Comparison of ENCODE assay signal across 8 mouse cellular contexts in genomic region chr17:78199626-78200560, GRCm38 (mm10). TPM values are rescaled to one million over a fixed set of nuclear protein-coding genes. Genes with fewer than 3 reads are reported as not detected.
DNase-seq lines count a peak whose midpoint lies in the region; ATAC-seq and TF ChIP-seq lines count a peak whose summit lies in the region.

Gene Crim1 (plus strand): TSS chr17:78200248.

- H3K36me3 ChIP-seq in forebrain, embryonic 13.5 days (ENCODE audit: poor library complexity, severe bottlenecking): no peaks in the 10 kb centered on the region
- H3K36me3 ChIP-seq in heart, embryonic 16.5 days (ENCODE audit: control insufficient read depth, insufficient read depth): no peaks in the 10 kb centered on the region
- no peaks in the 10 kb centered on the region for H3K36me3 ChIP-seq in liver, postnatal 0 days (replicated peaks; ENCODE audit: insufficient read depth, low read length)
- H3K36me3 ChIP-seq in neural tube, embryonic 13.5 days: no peaks in the 10 kb centered on the region
- H3K36me3 ChIP-seq in testis, adult 2 months (ENCODE audit: control insufficient read depth, insufficient read depth, low read length): no peaks in the 10 kb centered on the region

- peak within 1 kb of the TSS; percentile 83 for H3K4me3 ChIP-seq in forebrain, embryonic 13.5 days
- H3K4me3 ChIP-seq in heart, embryonic 16.5 days (ENCODE audit: low read length): peak within 1 kb of the TSS; percentile 75
- peak within 1 kb of the TSS; percentile 67 for H3K4me3 ChIP-seq in liver, postnatal 0 days (ENCODE audit: low read depth, low read length)
- H3K4me3 ChIP-seq in neural tube, embryonic 13.5 days: peak within 1 kb of the TSS; percentile 92
- peak within 1 kb of the TSS; percentile 89 for H3K4me3 ChIP-seq in testis, adult 2 months (ENCODE audit: control insufficient read depth, low read depth, low read length)

- no peak for TF ChIP-seq EP300 in liver, postnatal 0 days (IDR thresholded peaks at IDR 0.05; ENCODE audit: low read depth)

- no peaks in the 10 kb centered on the region for H3K9me3 ChIP-seq in forebrain, embryonic 13.5 days (replicated peaks)
- H3K9me3 ChIP-seq in heart, embryonic 16.5 days (replicated peaks; ENCODE audit: control insufficient read depth, low read length): no peaks in the 10 kb centered on the region
- no peaks in the 10 kb centered on the region for H3K9me3 ChIP-seq in liver, postnatal 0 days (ENCODE audit: low read length)
- no peaks in the 10 kb centered on the region for H3K9me3 ChIP-seq in neural tube, embryonic 13.5 days

- ATAC-seq in forebrain, embryonic 13.5 days: peak; percentile 79
- peak; percentile 83 for ATAC-seq in heart, embryonic 16.5 days (replicated peaks; ENCODE audit: extremely low read depth, insufficient read depth, low FRiP score)
- ATAC-seq in liver, postnatal 0 days: peak; percentile 72
- peak; percentile 82 for ATAC-seq in neural tube, embryonic 13.5 days (ENCODE audit: low read depth)

- peak within 1 kb of the TSS; percentile 84 for H3K9ac ChIP-seq in forebrain, embryonic 13.5 days
- peak within 1 kb of the TSS; percentile 84 for H3K9ac ChIP-seq in heart, embryonic 16.5 days (ENCODE audit: low read length)
- peak within 1 kb of the TSS; percentile 65 for H3K9ac ChIP-seq in liver, postnatal 0 days (replicated peaks)
- peak within 1 kb of the TSS; percentile 91 for H3K9ac ChIP-seq in neural tube, embryonic 13.5 days

- TF ChIP-seq POLR2A in brain, embryonic 14.5 days (IDR thresholded peaks at IDR 0.05; ENCODE audit: borderline replicate concordance, extremely low read depth, insufficient read depth, insufficient read length, poor library complexity, severe bottlenecking): peak; percentile 64
- 0 out of 2 replicates have a peak, but pooled peaks have one; percentile 29 for TF ChIP-seq POLR2A in testis, adult 2 months (IDR thresholded peaks at IDR 0.05; ENCODE audit: control insufficient read depth, low read depth, low read length)

- H3K27me3 ChIP-seq in forebrain, embryonic 13.5 days: peaks cover 10% of the 10 kb centered on the region; the same call in 1 of the 2 replicates
- no peaks in the 10 kb centered on the region; the same call in 1 of the 2 replicates for H3K27me3 ChIP-seq in heart, embryonic 16.5 days (ENCODE audit: control insufficient read depth, insufficient read depth, low read length)
- H3K27me3 ChIP-seq in liver, postnatal 0 days (ENCODE audit: insufficient read depth, low read length): peaks cover 37% of the 10 kb centered on the region
- peaks cover 4% of the 10 kb centered on the region; the same call in 1 of the 2 replicates for H3K27me3 ChIP-seq in neural tube, embryonic 13.5 days
- no peaks in the 10 kb centered on the region; the same call in 1 of the 2 replicates for H3K27me3 ChIP-seq in testis, adult 2 months (ENCODE audit: control insufficient read depth, insufficient read depth, low read length)

- TF ChIP-seq CTCF in brain, embryonic 14.5 days (IDR thresholded peaks at IDR 0.05; ENCODE audit: borderline replicate concordance, extremely low read depth, insufficient read depth, insufficient read length): no peak
- no peak for TF ChIP-seq CTCF in liver, postnatal 0 days (IDR thresholded peaks at IDR 0.05; ENCODE audit: low read depth)
- no peak for TF ChIP-seq CTCF in testis, adult 2 months (IDR thresholded peaks at IDR 0.05; ENCODE audit: control insufficient read depth, insufficient read depth, insufficient replicate concordance, low read depth, low read length)

- peak within 1 kb of the TSS; percentile 91 for H3K27ac ChIP-seq in forebrain, embryonic 13.5 days
- peak within 1 kb of the TSS; percentile 87 for H3K27ac ChIP-seq in heart, embryonic 16.5 days (ENCODE audit: low read length)
- H3K27ac ChIP-seq in liver, postnatal 0 days (ENCODE audit: low read depth): peak within 1 kb of the TSS; percentile 71
- peak within 1 kb of the TSS; percentile 95 for H3K27ac ChIP-seq in neural tube, embryonic 13.5 days (replicated peaks)
- H3K27ac ChIP-seq in testis, adult 2 months (ENCODE audit: control insufficient read depth, insufficient read depth, low read depth, low read length): peak within 1 kb of the TSS; percentile 78

- peaks cover 30% of the 10 kb centered on the region for H3K4me1 ChIP-seq in forebrain, embryonic 13.5 days
- peaks cover 28% of the 10 kb centered on the region for H3K4me1 ChIP-seq in heart, embryonic 16.5 days (ENCODE audit: control insufficient read depth, insufficient read depth, low read length)
- peaks cover 17% of the 10 kb centered on the region for H3K4me1 ChIP-seq in liver, postnatal 0 days (ENCODE audit: insufficient read depth)
- peaks cover 49% of the 10 kb centered on the region for H3K4me1 ChIP-seq in neural tube, embryonic 13.5 days (replicated peaks)
- H3K4me1 ChIP-seq in testis, adult 2 months (ENCODE audit: control insufficient read depth, insufficient read depth, low read length): peaks cover 10% of the 10 kb centered on the region

- WGBS in forebrain, embryonic 13.5 days: under 1% methylated on average over 49 of the region's 90 CpGs
- under 1% methylated on average over 70 of the region's 90 CpGs for WGBS in heart, embryonic 16.5 days
- 1% methylated on average over 64 of the region's 90 CpGs for WGBS in liver, postnatal 0 days (ENCODE audit: insufficient replicate concordance)
- WGBS in neural tube, embryonic 13.5 days: under 1% methylated on average over 68 of the region's 90 CpGs

- peak within 1 kb of the TSS; percentile 98 for H3K4me2 ChIP-seq in forebrain, embryonic 13.5 days
- peak within 1 kb of the TSS; percentile 98 for H3K4me2 ChIP-seq in heart, embryonic 16.5 days (ENCODE audit: low read depth, low read length)
- peak within 1 kb of the TSS; percentile 94 for H3K4me2 ChIP-seq in liver, postnatal 0 days (ENCODE audit: low read depth, low read length)
- H3K4me2 ChIP-seq in neural tube, embryonic 13.5 days: peak within 1 kb of the TSS; percentile 95

- DNase-seq in CD4-positive helper T cell, adult 2 months (ENCODE audit: low read depth, low spot score): peak; percentile 75
- peak; percentile 88 for DNase-seq in brain, embryonic 14.5 days (ENCODE audit: low read depth)
- DNase-seq in kidney, postnatal 25 days: peak; percentile 87 to 93
- DNase-seq in liver, postnatal 0 days: peak; percentile 73

RNA-seq across cellular contexts. Expression of gene Crim1, which starts in this region (rescaled TPM):
- 23.2 and 39.5 TPM in 2 replicates for polyA plus RNA-seq in brain, embryonic 14.5 days (2012; rRNA removed)
- 3.6 and 3.8 TPM in 2 replicates for polyA plus RNA-seq in forebrain, embryonic 13.5 days (2015; fragmentation: Nextera tagmentation; extraction: Ambion mirVana)
- polyA plus RNA-seq in heart, embryonic 16.5 days (2015; fragmentation: Nextera tagmentation; extraction: Ambion mirVana): 2.3 and 2.7 TPM in 2 replicates
- 0.86 and 0.92 TPM in 2 replicates for polyA plus RNA-seq in liver, postnatal 0 days (2015; fragmentation: Nextera tagmentation; extraction: Ambion mirVana)
- 12.4 and 13.1 TPM in 2 replicates for polyA plus RNA-seq in neural tube, embryonic 13.5 days (2015; fragmentation: Nextera tagmentation; extraction: Ambion mirVana)
- polyA plus RNA-seq in testis, adult 2 months (2012; rRNA removed): 3.5 and 3.9 TPM in 2 replicates

Comparison
In these comparisons a context has a peak if more than half of its experiments do, and no peak if none do; other contexts are left out.
1. Peak in every context shown above with its lines: DNase-seq, ATAC-seq, H3K4me3 ChIP-seq and H3K27ac ChIP-seq.
2. Peak in DNase-seq, ATAC-seq, H3K4me3 ChIP-seq, H3K27ac ChIP-seq, H3K9ac ChIP-seq and H3K4me2 ChIP-seq in liver, postnatal 0 days; RNA of the gene not detected or under 1 TPM.